Mouse (Mus musculus) lung, embryonic 14.5 days (tissue): ENCODE data around the gene Zfp444. TPM values are rescaled to one million over a fixed set of nuclear protein-coding genes. Genes with fewer than 3 reads are reported as not detected.

Experiments
- ATAC-seq: fragments of 200-750 bp; cut with Nextera tagmentation; 2 replicates; pipeline ENCODE4 v1.8.0; 2017; ENCODE audit warnings: mild to moderate bottlenecking, moderate TSS enrichment, moderate library complexity; ENCODE audit not compliant: insufficient read depth
- DNase-seq: peaks from one replicate; pipeline ENCODE4 v3.0.0-alpha.2; 2015
- H3K27ac ChIP-seq: fragments of 300-500 bp; sonication (generic); 2 replicates; pipeline ENCODE4 v1.5.1; 2014; ENCODE audit warnings: low read depth, mild to moderate bottlenecking, moderate library complexity
- H3K27me3 ChIP-seq: fragments of 300-500 bp; sonication (generic); 2 replicates; pipeline ENCODE4 v1.6.1; 2014; ENCODE audit warnings: low read length, control low read depth; ENCODE audit not compliant: insufficient read depth
- H3K36me3 ChIP-seq: fragments of 300-500 bp; sonication (generic); 2 replicates; pipeline ENCODE4 v1.6.1; 2014; ENCODE audit warnings: control low read depth; ENCODE audit not compliant: insufficient read depth
- H3K4me1 ChIP-seq: fragments of 300-500 bp; sonication (generic); 2 replicates; pipeline ENCODE4 v1.6.1; 2014; ENCODE audit warnings: antibody characterized with exemption, control low read depth; ENCODE audit not compliant: insufficient read depth
- H3K4me2 ChIP-seq: fragments of 300-500 bp; sonication (generic); 2 replicates; pipeline ENCODE4 v1.6.1; 2014; ENCODE audit warnings: mild to moderate bottlenecking
- H3K4me3 ChIP-seq: fragments of 300-500 bp; sonication (generic); 2 replicates; pipeline ENCODE4 v1.5.1; 2014; ENCODE audit warnings: low read depth, low read length
- H3K9ac ChIP-seq: fragments of 300-500 bp; sonication (generic); 2 replicates; pipeline ENCODE4 v1.6.1; 2014
- H3K9me3 ChIP-seq: fragments of 300-500 bp; sonication (generic); 2 replicates; pipeline ENCODE4 v1.6.1; 2016; ENCODE audit warnings: low read depth, low read length, control low read depth
- CTCF ChIP-seq: IDR thresholded peaks from 2 replicates; pipeline ENCODE4 v1.5.1; 2016; ENCODE audit warnings: antibody characterized with exemption, low read depth
- WGBS: fragments of 180-500 bp; shearing (Covaris S2); extraction: QIAGEN DNeasy Blood & Tissue Kit; methylation state at CpG from one replicate; pipeline ENCODE4 v1.1.7; 2014; 5-methylcytosine and 5-hydroxymethylcytosine counted together
- polyA plus RNA-seq: library from polyadenylated mRNA; unstranded; fragments of >200 nt; fragmentation: Nextera tagmentation; extraction: Ambion mirVana; gene quantifications from 2 replicates; pipeline ENCODE4 v1.2.1, GENCODE M21; 2014

The Zfp444 gene
- polyA plus RNA-seq, 1 experiment from 2014 or later = 57.3 TPM

GRCm38 (mm10) chr7:6162172-6162571 is 9.9 kb upstream of the Zfp444 start:
- DNase-seq = no peak
- TF ChIP-seq CTCF = no peak
- Histone ChIP-seq H3K9ac (no peak overlapping the region), H3K4me2 (no peak overlapping the region), H3K4me1 (no peaks in the 10 kb centered on the region; the same call in 1 of the 2 replicates), H3K4me3 (no peak overlapping the region), H3K36me3 (no peaks in the 10 kb centered on the region), H3K9me3 (no peaks in the 10 kb centered on the region), H3K27me3 (no peaks in the 10 kb centered on the region), H3K27ac (no peak overlapping the region)
- no peak for ATAC-seq
- WGBS = 71% methylated on average over 4 of the region's 4 CpGs

GRCm38 (mm10) chr7:6164671-6165070 is 7.4 kb upstream of the Zfp444 start:
- no peak overlapping the region for H3K27ac ChIP-seq
- no peak overlapping the region for H3K4me2 ChIP-seq
- H3K4me3 ChIP-seq = no peak overlapping the region
- H3K4me1 ChIP-seq = no peaks in the 10 kb centered on the region
- H3K36me3 ChIP-seq = no peaks in the 10 kb centered on the region
- DNase-seq = no peak
- H3K9me3 ChIP-seq = no peaks in the 10 kb centered on the region
- 37% methylated on average over 5 of the region's 5 CpGs for WGBS
- no peak for ATAC-seq
- no peaks in the 10 kb centered on the region for H3K27me3 ChIP-seq
- TF ChIP-seq CTCF = no peak
- H3K9ac ChIP-seq = no peak overlapping the region

GRCm38 (mm10) chr7:6169403-6169802 is 2.6 kb upstream of the Zfp444 start:
- ATAC-seq = no peak
- TF ChIP-seq CTCF = no peak
- DNase-seq = no peak
- WGBS = 55% methylated on average over 3 of the region's 3 CpGs
- Histone ChIP-seq H3K4me2 (no peak overlapping the region), H3K27ac (no peak overlapping the region), H3K9me3 (no peaks in the 10 kb centered on the region), H3K4me1 (no peaks in the 10 kb centered on the region), H3K36me3 (no peaks in the 10 kb centered on the region), H3K4me3 (no peak overlapping the region), H3K9ac (no peak overlapping the region), H3K27me3 (no peaks in the 10 kb centered on the region)

DNA sequence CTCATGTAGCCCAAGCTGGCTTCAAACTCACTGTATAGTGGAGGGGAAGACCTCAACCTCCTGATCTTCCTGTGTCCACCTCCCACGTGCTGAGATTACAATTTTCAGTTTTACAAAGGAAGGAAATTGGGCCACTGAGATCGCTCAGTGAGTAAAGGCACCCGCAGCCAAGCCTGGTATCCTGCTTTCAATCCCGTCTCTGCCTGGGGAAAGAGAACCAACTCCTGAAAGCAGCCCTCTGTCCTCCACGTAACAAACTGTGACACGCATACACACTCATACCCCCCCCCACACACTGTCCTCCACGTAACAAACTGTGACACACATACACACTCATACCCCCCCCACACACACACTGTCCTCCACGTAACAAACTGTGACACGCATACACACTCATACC is 1.6 kb upstream of the Zfp444 start:
- Histone ChIP-seq H3K9ac (no peak overlapping the region), H3K36me3 (0 out of 2 replicates have a peak, but pooled peaks cover 7% of the 10 kb centered on the region), H3K4me1 (no peaks in the 10 kb centered on the region), H3K4me2 (no peak overlapping the region), H3K9me3 (no peaks in the 10 kb centered on the region), H3K27ac (no peak overlapping the region), H3K27me3 (no peaks in the 10 kb centered on the region), H3K4me3 (no peak overlapping the region)
- no peak for TF ChIP-seq CTCF
- WGBS = 69% methylated on average over 9 of the region's 9 CpGs
- DNase-seq (no peak), ATAC-seq (no peak)

DNA sequence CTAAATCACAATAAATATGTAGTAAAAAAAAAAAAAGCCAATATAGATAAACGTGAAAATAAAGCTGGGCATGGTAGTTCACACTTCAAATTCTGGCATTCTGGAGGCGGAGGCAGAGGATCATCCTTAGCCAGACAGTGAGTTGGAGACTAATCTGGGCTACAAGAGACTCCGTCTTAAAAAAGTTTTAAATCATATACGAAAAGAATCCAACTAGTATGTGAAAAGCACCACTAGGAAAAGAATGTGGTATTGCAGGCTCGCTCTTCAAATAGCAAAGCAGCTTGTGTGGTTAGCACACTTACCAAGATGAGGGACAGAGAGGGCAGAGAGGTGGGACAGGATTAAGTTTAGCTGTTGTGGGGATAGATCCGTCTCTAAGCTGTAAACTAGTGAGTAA is 1.2 kb upstream of the Zfp444 start:
- no peak for TF ChIP-seq CTCF
- Histone ChIP-seq H3K9me3 (no peaks in the 10 kb centered on the region), H3K4me2 (peak overlapping the region; percentile 95), H3K9ac (peak overlapping the region; percentile 48), H3K27ac (peak overlapping the region; percentile 55), H3K27me3 (no peaks in the 10 kb centered on the region), H3K4me1 (no peaks in the 10 kb centered on the region), H3K36me3 (0 out of 2 replicates have a peak, but pooled peaks cover 12% of the 10 kb centered on the region), H3K4me3 (0 out of 2 replicates have a peak overlapping the region, but pooled peaks have one; percentile 69)
- DNase-seq = peak; percentile 34
- 35% methylated on average over 6 of the region's 6 CpGs for WGBS
- no peak for ATAC-seq

GRCm38 (mm10) chr7:6171444-6172005 is 501 bp upstream of the Zfp444 start:
- peak; percentile 81 for DNase-seq
- Histone ChIP-seq H3K9me3 (no peaks in the 10 kb centered on the region), H3K27ac (peak overlapping the region; percentile 55), H3K9ac (peak overlapping the region; percentile 48), H3K36me3 (0 out of 2 replicates have a peak, but pooled peaks cover 14% of the 10 kb centered on the region), H3K27me3 (no peaks in the 10 kb centered on the region), H3K4me1 (no peaks in the 10 kb centered on the region), H3K4me2 (peak overlapping the region; percentile 95), H3K4me3 (peak overlapping the region; percentile 69)
- 1% methylated on average over 24 of the region's 24 CpGs for WGBS
- peak; percentile 44 for ATAC-seq
- peak; percentile 47 for TF ChIP-seq CTCF

DNA sequence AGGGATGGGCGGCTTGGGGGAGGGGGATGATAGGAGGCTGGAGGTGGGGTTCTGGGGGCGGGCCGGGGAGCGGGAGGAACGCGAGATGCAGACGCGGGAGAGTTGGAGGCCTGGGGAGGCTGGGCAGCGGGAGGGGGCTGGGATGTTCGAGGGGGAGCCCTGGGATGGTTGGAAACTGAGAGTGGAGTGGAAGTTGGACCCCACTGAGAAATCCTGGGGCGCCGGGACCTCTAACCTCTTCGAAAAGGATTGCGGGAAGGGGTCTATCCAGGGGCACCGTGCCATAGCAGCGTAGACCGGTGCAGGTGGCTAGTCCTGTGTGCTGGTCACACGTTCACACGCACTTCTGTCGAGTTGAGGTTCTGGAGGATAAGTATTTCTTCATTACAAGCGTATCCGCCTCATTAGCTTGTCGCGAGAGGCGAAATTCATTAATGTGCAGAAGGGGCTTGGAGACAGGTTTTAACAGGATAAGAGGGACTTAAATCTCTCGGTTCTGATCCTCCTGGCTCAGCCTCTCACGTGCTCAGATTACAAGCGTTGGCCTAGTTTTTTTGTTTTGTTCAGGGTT is 733 bp downstream of the Zfp444 start:
- no peaks in the 10 kb centered on the region for H3K27me3 ChIP-seq
- no peaks in the 10 kb centered on the region for H3K4me1 ChIP-seq
- peak; percentile 39 for DNase-seq
- no peaks in the 10 kb centered on the region for H3K9me3 ChIP-seq
- H3K4me2 ChIP-seq = peak overlapping the region; percentile 95
- H3K4me3 ChIP-seq = peak overlapping the region; percentile 69
- ATAC-seq = peak; percentile 38
- peak overlapping the region; percentile 79 for H3K9ac ChIP-seq
- H3K36me3 ChIP-seq = 0 out of 2 replicates have a peak, but pooled peaks cover 17% of the 10 kb centered on the region
- WGBS = under 1% methylated on average over 28 of the region's 28 CpGs
- TF ChIP-seq CTCF = no peak
- peak overlapping the region; percentile 43 for H3K27ac ChIP-seq
